Mouse (Mus musculus) duodenum, adult 2 months (tissue): ENCODE measurements around the gene Olfr796. TPM values are rescaled to one million over a fixed set of nuclear protein-coding genes. Genes with fewer than 3 reads are reported as not detected.

Source experiments
- polyA plus RNA-seq: library from polyadenylated mRNA; depleted of rRNA; stranded (reverse); fragments of >200 nt; gene quantifications from 2 replicates; pipeline ENCODE4 v1.2.3, GENCODE M21; 2012; ENCODE audit warnings: low replicate concordance; rRNA removed

The Olfr796 gene
- polyA plus RNA-seq: not detected in 2 replicates

GRCm38 (mm10) chr10:129612470-129612869 lies at the start of gene Olfr796:
Gene Olfr796 (minus strand): TSS chr10:129612570.

GRCm38 (mm10) chr10:129657394-129657793 lies 45.0 kb upstream of the Olfr796 start, which contains the start of gene Olfr800:
Gene Olfr800 (plus strand): TSS chr10:129657694.

GRCm38 (mm10) chr10:129637184-129637583 lies 24.8 kb upstream of the Olfr796 start, which contains the start of gene Olfr799:
Gene Olfr799 (plus strand): TSS chr10:129637484.

GRCm38 (mm10) chr10:129627834-129628233 lies 15.5 kb upstream of the Olfr796 start, which contains the start of gene Olfr798:
Gene Olfr798 (minus strand): TSS chr10:129627934.

GRCm38 (mm10) chr10:129567355-129567754 lies 45.0 kb downstream of the Olfr796 start, which contains the start of gene Olfr794:
Gene Olfr794 (plus strand): TSS chr10:129567655.

Other genes starting within 250 kb of the Olfr796 start
- not detected in 2 replicates for gene Olfr784, start 228.5 kb downstream of the Olfr796 start, polyA plus RNA-seq
- gene Olfr785, start 207.1 kb downstream of the Olfr796 start, polyA plus RNA-seq: not detected in 2 replicates
- not detected in 2 replicates for gene Olfr786, start 185.3 kb downstream of the Olfr796 start, polyA plus RNA-seq
- gene Olfr787, start 150.7 kb downstream of the Olfr796 start, polyA plus RNA-seq: not detected in 2 replicates
- gene Olfr788, start 141.6 kb downstream of the Olfr796 start, polyA plus RNA-seq: not detected in 2 replicates
- not detected in 2 replicates for gene Olfr789, start 127.8 kb downstream of the Olfr796 start, polyA plus RNA-seq
- not detected in 2 replicates for gene Olfr790, start 114.1 kb downstream of the Olfr796 start, polyA plus RNA-seq
- gene Olfr791, start 90.8 kb downstream of the Olfr796 start, polyA plus RNA-seq: not detected in 2 replicates
- gene Olfr792, start 73.4 kb downstream of the Olfr796 start, polyA plus RNA-seq: not detected in 2 replicates
- gene Olfr794, start 44.9 kb downstream of the Olfr796 start, polyA plus RNA-seq: not detected in 2 replicates
- gene Olfr798, start 15.4 kb upstream of the Olfr796 start, polyA plus RNA-seq: not detected in 2 replicates
- not detected in 2 replicates for gene Olfr799, start 24.9 kb upstream of the Olfr796 start, polyA plus RNA-seq
- gene Olfr800, start 45.1 kb upstream of the Olfr796 start, polyA plus RNA-seq: not detected in 2 replicates
- not detected in 2 replicates for gene Olfr801, start 61.3 kb upstream of the Olfr796 start, polyA plus RNA-seq
- gene Olfr802, start 75.6 kb upstream of the Olfr796 start, polyA plus RNA-seq: not detected in 2 replicates
- gene Olfr803, start 81.7 kb upstream of the Olfr796 start, polyA plus RNA-seq: not detected in 2 replicates
- gene Olfr804, start 90.6 kb upstream of the Olfr796 start, polyA plus RNA-seq: not detected in 2 replicates
- gene Olfr805, start 116.8 kb upstream of the Olfr796 start, polyA plus RNA-seq: not detected in 2 replicates
- gene Olfr806, start 129.4 kb upstream of the Olfr796 start, polyA plus RNA-seq: not detected in 2 replicates
- gene Olfr807, start 145.2 kb upstream of the Olfr796 start, polyA plus RNA-seq: not detected in 2 replicates
- not detected in 2 replicates for gene Olfr808, start 152.9 kb upstream of the Olfr796 start, polyA plus RNA-seq
- not detected in 2 replicates for gene Olfr809, start 162.1 kb upstream of the Olfr796 start, polyA plus RNA-seq
- gene Olfr810, start 182.3 kb upstream of the Olfr796 start, polyA plus RNA-seq: not detected in 2 replicates
- gene Olfr811, start 191.8 kb upstream of the Olfr796 start, polyA plus RNA-seq: not detected in 2 replicates
- gene Olfr812, start 233.5 kb upstream of the Olfr796 start, polyA plus RNA-seq: not detected in 2 replicates
- not detected in 2 replicates for gene Olfr813, start 242.8 kb upstream of the Olfr796 start, polyA plus RNA-seq